Mouse (Mus musculus): ENCODE measurements around the gene D430041D05Rik. TPM values are rescaled to one million over a fixed set of nuclear protein-coding genes. Genes with fewer than 3 reads are reported as not detected.

D430041D05Rik gene
- 0.03 TPM in 1 of 2 replicates, not detected in the other for polyA plus RNA-seq (2015; fragmentation: Nextera tagmentation; extraction: Ambion mirVana)

- Histone ChIP-seq H3K9me3 (replicated peaks) (no peaks in the 10 kb centered on the region), H3K4me1 (replicated peaks) (0 out of 2 replicates have a peak, but pooled peaks cover 4% of the 10 kb centered on the region), H3K27me3 (peaks cover 70% of the 10 kb centered on the region), H3K4me2 (peak within 1 kb of the TSS; percentile 65), H3K4me3 (replicated peaks) (peak within 1 kb of the TSS; percentile 45), H3K27ac (replicated peaks) (no peak within 1 kb of the TSS), H3K9ac (no peak within 1 kb of the TSS), H3K36me3 (replicated peaks) (no peaks in the 10 kb centered on the region)
- WGBS (ENCODE audit: insufficient replicate concordance): 39% methylated on average over 4 of the region's 4 CpGs
- no peak for ATAC-seq (ENCODE audit: insufficient read depth)
These were observed at the start of gene D430041D05Rik for GRCm38 (mm10) chr2:104410963-104411545. Gene D430041D05Rik, minus strand, starts transcription at chr2:104411013.

DNA sequence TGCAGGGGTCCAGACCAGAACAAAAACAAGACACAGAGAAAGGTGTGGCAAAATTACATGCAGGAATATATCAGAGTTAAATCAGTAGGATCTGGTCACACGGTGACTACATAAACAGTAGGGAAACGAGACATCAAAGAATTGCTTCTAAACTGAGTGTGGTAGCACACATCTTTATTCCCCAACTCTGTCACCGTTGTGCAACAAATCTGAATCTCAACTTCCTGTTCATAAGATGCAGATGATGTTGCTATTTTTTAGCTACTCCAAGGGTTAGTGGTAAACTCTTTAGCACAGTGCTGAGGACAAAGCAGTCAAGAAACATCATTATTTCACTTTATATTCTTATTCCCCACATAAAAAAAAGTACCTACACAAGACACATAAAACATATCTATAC, 49.2 kb upstream of the D430041D05Rik start:
- peaks cover 23% of the 10 kb centered on the region; the same call in 1 of the 2 replicates for H3K4me1 ChIP-seq (replicated peaks)
- no peaks in the 10 kb centered on the region for H3K27me3 ChIP-seq
- WGBS (ENCODE audit: insufficient replicate concordance): 32% methylated on average over 3 of the region's 3 CpGs
- H3K9me3 ChIP-seq (replicated peaks): no peaks in the 10 kb centered on the region
- no peak overlapping the region for H3K4me3 ChIP-seq (replicated peaks)
- no peak overlapping the region for H3K9ac ChIP-seq
- no peak overlapping the region for H3K4me2 ChIP-seq
- no peak for ATAC-seq (ENCODE audit: insufficient read depth)
- H3K27ac ChIP-seq (replicated peaks): no peak overlapping the region
- H3K36me3 ChIP-seq (replicated peaks): no peaks in the 10 kb centered on the region

DNA sequence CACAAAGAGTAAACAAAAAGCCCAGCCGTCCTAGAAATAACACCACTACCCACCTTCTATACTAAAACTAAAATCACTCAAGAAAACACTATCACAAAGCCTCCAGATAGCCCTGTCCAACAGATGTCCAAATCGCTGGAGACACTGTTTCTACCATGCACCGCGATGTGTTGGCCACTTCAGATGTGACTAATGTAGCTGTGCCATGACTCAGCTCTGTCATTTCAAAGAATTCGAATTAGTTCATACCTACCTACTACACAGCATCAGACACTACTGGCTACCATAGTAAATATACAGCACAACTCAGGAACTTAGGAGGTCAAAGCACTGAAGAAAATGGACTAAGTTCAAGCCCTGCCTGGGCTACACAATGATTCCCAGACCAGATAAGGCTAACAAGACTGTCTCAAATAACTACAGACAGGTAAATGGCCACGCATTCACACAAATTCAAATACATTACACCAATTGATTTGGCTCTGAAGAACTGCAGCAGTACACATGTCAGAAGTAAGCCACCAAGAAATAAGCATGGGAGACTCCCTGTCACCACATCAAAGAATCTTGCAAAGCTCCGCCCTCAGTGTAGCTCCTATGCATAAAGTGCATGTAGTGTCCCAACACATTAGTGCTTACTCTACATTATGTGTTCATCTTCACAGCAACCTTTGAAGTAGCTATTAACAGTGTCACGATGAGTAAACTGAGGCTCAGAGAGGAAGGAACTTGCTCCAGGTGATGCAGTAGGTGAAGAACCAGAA, 47.9 kb upstream of the D430041D05Rik start:
- H3K4me3 ChIP-seq (replicated peaks): no peak overlapping the region
- H3K9ac ChIP-seq: no peak overlapping the region
- no peaks in the 10 kb centered on the region for H3K9me3 ChIP-seq (replicated peaks)
- H3K4me1 ChIP-seq (replicated peaks): peaks cover 23% of the 10 kb centered on the region; the same call in 1 of the 2 replicates
- 71% methylated on average over 8 of the region's 8 CpGs for WGBS (ENCODE audit: insufficient replicate concordance)
- ATAC-seq (ENCODE audit: insufficient read depth): no peak
- H3K4me2 ChIP-seq: no peak overlapping the region
- H3K36me3 ChIP-seq (replicated peaks): no peaks in the 10 kb centered on the region
- no peak overlapping the region for H3K27ac ChIP-seq (replicated peaks)
- no peaks in the 10 kb centered on the region for H3K27me3 ChIP-seq

GRCm38 (mm10) chr2:104457106-104457505, 46.3 kb upstream of the D430041D05Rik start:
- Histone ChIP-seq H3K4me1 (replicated peaks) (peaks cover 23% of the 10 kb centered on the region; the same call in 1 of the 2 replicates), H3K9ac (no peak overlapping the region), H3K27me3 (no peaks in the 10 kb centered on the region), H3K4me2 (no peak overlapping the region), H3K4me3 (replicated peaks) (no peak overlapping the region), H3K36me3 (replicated peaks) (no peaks in the 10 kb centered on the region), H3K27ac (replicated peaks) (no peak overlapping the region), H3K9me3 (replicated peaks) (no peaks in the 10 kb centered on the region)
- ATAC-seq (ENCODE audit: insufficient read depth): no peak
- WGBS (ENCODE audit: insufficient replicate concordance): 28% methylated on average over 3 of the region's 3 CpGs

DNA sequence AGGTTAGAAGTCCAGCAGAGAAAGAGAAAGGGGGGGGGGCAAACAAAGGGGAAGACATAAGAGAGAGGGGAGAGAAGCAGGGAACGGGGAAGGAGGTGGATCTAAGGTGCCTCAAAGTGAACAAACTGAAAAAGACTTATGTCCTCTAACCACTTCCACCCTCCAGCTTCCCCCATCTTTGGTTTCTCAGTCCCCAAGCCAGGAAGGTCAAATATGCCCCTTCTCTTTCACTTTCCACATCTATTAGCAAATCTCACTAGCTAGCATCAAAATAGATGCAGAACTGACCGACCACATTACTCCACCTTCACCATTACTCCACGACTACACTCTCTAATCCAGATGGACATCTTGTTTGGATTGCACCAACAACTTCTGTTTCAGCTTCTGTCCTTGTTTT, 39.9 kb upstream of the D430041D05Rik start:
- Histone ChIP-seq H3K36me3 (replicated peaks) (no peaks in the 10 kb centered on the region), H3K4me1 (replicated peaks) (peaks cover 9% of the 10 kb centered on the region), H3K4me3 (replicated peaks) (no peak overlapping the region), H3K4me2 (no peak overlapping the region), H3K9ac (no peak overlapping the region), H3K9me3 (replicated peaks) (no peaks in the 10 kb centered on the region), H3K27ac (replicated peaks) (no peak overlapping the region), H3K27me3 (no peaks in the 10 kb centered on the region)
- WGBS (ENCODE audit: insufficient replicate concordance): 20% methylated on average over 3 of the region's 3 CpGs
- no peak for ATAC-seq (ENCODE audit: insufficient read depth)

DNA sequence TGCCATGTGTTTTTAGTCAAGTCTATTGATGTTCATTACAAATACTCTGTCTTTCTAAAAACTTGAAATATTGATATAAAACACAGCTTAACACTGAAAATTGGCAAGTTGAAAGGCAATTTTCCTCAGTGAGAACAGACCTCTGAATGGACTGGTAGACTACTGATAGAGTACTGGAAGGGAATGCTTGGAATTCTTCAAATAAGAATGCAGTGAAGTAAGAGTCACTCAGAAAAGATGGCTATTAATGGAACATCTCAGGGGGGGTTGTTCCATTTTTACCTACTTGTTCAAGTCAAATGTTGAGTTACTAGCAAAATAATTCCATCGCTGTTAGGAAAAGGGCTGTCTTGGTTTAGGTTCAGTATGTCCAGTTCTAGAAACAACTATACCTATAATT, 38.4 kb upstream of the D430041D05Rik start:
- no peak overlapping the region for H3K4me3 ChIP-seq (replicated peaks)
- no peaks in the 10 kb centered on the region for H3K9me3 ChIP-seq (replicated peaks)
- H3K4me1 ChIP-seq (replicated peaks): peaks cover 9% of the 10 kb centered on the region; the same call in 1 of the 2 replicates
- H3K4me2 ChIP-seq: no peak overlapping the region
- no peaks in the 10 kb centered on the region for H3K27me3 ChIP-seq
- ATAC-seq (ENCODE audit: insufficient read depth): no peak
- 84% methylated on average over 1 of the region's 1 CpGs for WGBS (ENCODE audit: insufficient replicate concordance)
- H3K36me3 ChIP-seq (replicated peaks): 0 out of 2 replicates have a peak, but pooled peaks cover 3% of the 10 kb centered on the region
- no peak overlapping the region for H3K9ac ChIP-seq
- H3K27ac ChIP-seq (replicated peaks): no peak overlapping the region

GRCm38 (mm10) chr2:104448201-104448600, 37.4 kb upstream of the D430041D05Rik start:
- ATAC-seq (ENCODE audit: insufficient read depth): no peak
- no peak overlapping the region for H3K4me3 ChIP-seq (replicated peaks)
- H3K27ac ChIP-seq (replicated peaks): no peak overlapping the region
- no peaks in the 10 kb centered on the region for H3K9me3 ChIP-seq (replicated peaks)
- no peak overlapping the region for H3K9ac ChIP-seq
- peaks cover 8% of the 10 kb centered on the region; the same call in 1 of the 2 replicates for H3K36me3 ChIP-seq (replicated peaks)
- H3K4me2 ChIP-seq: no peak overlapping the region
- peaks cover 9% of the 10 kb centered on the region; the same call in 1 of the 2 replicates for H3K4me1 ChIP-seq (replicated peaks)
- H3K27me3 ChIP-seq: no peaks in the 10 kb centered on the region
- 65% methylated on average over 4 of the region's 4 CpGs for WGBS (ENCODE audit: insufficient replicate concordance)

DNA sequence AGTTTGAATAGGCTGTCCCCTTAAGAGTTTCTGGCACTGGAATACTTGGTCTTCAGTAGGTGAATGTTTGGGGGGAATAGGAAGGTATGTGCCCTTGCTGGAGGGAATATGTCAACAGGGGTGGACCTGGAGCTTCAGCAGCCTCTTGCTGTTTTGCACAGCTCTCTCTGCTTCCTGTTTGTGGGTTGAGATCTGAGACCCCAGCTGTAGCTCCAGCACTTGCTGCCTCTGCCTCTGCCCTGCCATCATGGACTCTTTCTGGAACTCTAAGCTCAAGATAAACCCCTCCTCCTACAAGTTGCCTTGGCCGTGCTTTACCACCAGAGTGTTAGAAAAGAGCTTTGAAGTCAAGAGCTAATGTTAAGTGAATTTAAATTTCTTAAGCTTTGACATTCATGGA, 35.2 kb upstream of the D430041D05Rik start:
- ATAC-seq (ENCODE audit: insufficient read depth): no peak
- peaks cover 8% of the 10 kb centered on the region; the same call in 1 of the 2 replicates for H3K4me1 ChIP-seq (replicated peaks)
- H3K9me3 ChIP-seq (replicated peaks): no peaks in the 10 kb centered on the region
- no peak overlapping the region for H3K4me3 ChIP-seq (replicated peaks)
- no peak overlapping the region for H3K9ac ChIP-seq
- 33% methylated on average over 1 of the region's 1 CpGs for WGBS (ENCODE audit: insufficient replicate concordance)
- H3K27ac ChIP-seq (replicated peaks): no peak overlapping the region
- no peaks in the 10 kb centered on the region for H3K27me3 ChIP-seq
- H3K36me3 ChIP-seq (replicated peaks): peaks cover 18% of the 10 kb centered on the region
- no peak overlapping the region for H3K4me2 ChIP-seq

GRCm38 (mm10) chr2:104444776-104445175, 34.0 kb upstream of the D430041D05Rik start:
- H3K27me3 ChIP-seq: no peaks in the 10 kb centered on the region
- 25% methylated on average over 2 of the region's 2 CpGs for WGBS (ENCODE audit: insufficient replicate concordance)
- H3K4me1 ChIP-seq (replicated peaks): 0 out of 2 replicates have a peak, but pooled peaks cover 3% of the 10 kb centered on the region
- no peak overlapping the region for H3K9ac ChIP-seq
- H3K36me3 ChIP-seq (replicated peaks): peaks cover 25% of the 10 kb centered on the region
- no peaks in the 10 kb centered on the region for H3K9me3 ChIP-seq (replicated peaks)
- H3K4me2 ChIP-seq: no peak overlapping the region
- H3K4me3 ChIP-seq (replicated peaks): no peak overlapping the region
- no peak overlapping the region for H3K27ac ChIP-seq (replicated peaks)
- ATAC-seq (ENCODE audit: insufficient read depth): peak; percentile 49; the same call in 1 of the 2 replicates

DNA sequence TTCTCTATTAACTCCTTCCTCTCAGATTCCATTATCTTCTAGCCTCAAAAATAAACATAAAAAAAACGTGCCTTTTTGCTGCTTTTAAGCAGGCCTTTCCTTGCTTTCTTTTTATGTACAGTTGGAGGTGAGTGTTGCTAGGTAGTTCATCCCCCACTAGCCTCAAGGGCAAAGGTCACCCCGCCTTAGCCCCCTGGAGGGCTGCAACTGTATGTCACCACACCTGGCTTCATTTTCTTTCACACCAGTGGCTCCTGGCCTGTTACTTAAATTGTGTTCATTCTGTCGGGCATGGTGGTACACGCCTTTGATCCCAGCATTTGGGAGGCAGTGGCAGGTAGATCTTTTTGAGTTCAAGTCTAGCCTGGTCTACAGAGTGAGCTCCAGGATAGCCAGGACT, 31.5 kb upstream of the D430041D05Rik start:
- no peak for ATAC-seq (ENCODE audit: insufficient read depth)
- Histone ChIP-seq H3K9ac (no peak overlapping the region), H3K27ac (replicated peaks) (no peak overlapping the region), H3K27me3 (no peaks in the 10 kb centered on the region), H3K4me1 (replicated peaks) (no peaks in the 10 kb centered on the region), H3K4me3 (replicated peaks) (no peak overlapping the region), H3K4me2 (no peak overlapping the region), H3K9me3 (replicated peaks) (no peaks in the 10 kb centered on the region), H3K36me3 (replicated peaks) (peaks cover 43% of the 10 kb centered on the region)
- 58% methylated on average over 4 of the region's 4 CpGs for WGBS (ENCODE audit: insufficient replicate concordance)

- 81% methylated on average over 3 of the region's 3 CpGs for WGBS (ENCODE audit: insufficient replicate concordance)
- Histone ChIP-seq H3K4me3 (replicated peaks) (no peak overlapping the region), H3K27me3 (no peaks in the 10 kb centered on the region), H3K9ac (no peak overlapping the region), H3K9me3 (replicated peaks) (no peaks in the 10 kb centered on the region), H3K4me1 (replicated peaks) (no peaks in the 10 kb centered on the region), H3K4me2 (no peak overlapping the region), H3K36me3 (replicated peaks) (peaks cover 68% of the 10 kb centered on the region), H3K27ac (replicated peaks) (no peak overlapping the region)
- no peak for ATAC-seq (ENCODE audit: insufficient read depth)
These were observed 25.4 kb upstream of the D430041D05Rik start for GRCm38 (mm10) chr2:104436226-104436625.

All from liver, embryonic 15.5 days (tissue).